Comparison of ENCODE assay signal across 12 mouse cellular contexts in genomic region chr4:135949911-135950310, GRCm38 (mm10). TPM values are rescaled to one million over a fixed set of nuclear protein-coding genes. Genes with fewer than 3 reads are reported as not detected.
DNase-seq lines count a peak whose midpoint lies in the region; ATAC-seq and TF ChIP-seq lines count a peak whose summit lies in the region.
"Had no signal": no experiment of that assay in that cellular context is flagged by ENCODE, and none has a peak within 500 bp of the region (broad histone marks: within the 10 kb centered on the region; RNA-seq: fewer than 3 reads in every experiment).

No protein-coding gene starts in this region.

- no peak for DNase-seq in heart, adult 8-10 months (ENCODE audit: low spot score)
- DNase-seq in liver, postnatal 0 days: peak; percentile 48
- DNase-seq in brain, embryonic 14.5 days (ENCODE audit: low read depth): peak; percentile 13
- DNase-seq in kidney, postnatal 10 days: peak; percentile 60
- DNase-seq in layer of hippocampus, postnatal 36 days: no peak
- DNase-seq: embryo, embryonic 11 days; forebrain, postnatal 0 days had no signal

- H3K4me3 ChIP-seq in heart, embryonic 11.5 days (ENCODE audit: low read depth, low read length): no peak overlapping the region
- H3K4me3 ChIP-seq in liver, postnatal 0 days (ENCODE audit: low read depth, low read length): no peak overlapping the region
- H3K4me3 ChIP-seq in liver, embryonic 12.5 days: no peak overlapping the region
- H3K4me3 ChIP-seq: neural tube, embryonic 12.5 days had no signal

- 0 out of 2 replicates have a peak, but pooled peaks have one; percentile 33 for ATAC-seq in heart, embryonic 11.5 days (replicated peaks; ENCODE audit: insufficient number of reproducible peaks, low FRiP score, low TSS enrichment)
- peak; percentile 58 for ATAC-seq in liver, postnatal 0 days
- ATAC-seq in liver, embryonic 12.5 days: no peak
- no peak for ATAC-seq in erythroblast, adult 5-6 weeks (replicated peaks; ENCODE audit: low FRiP score, poor library complexity, severe bottlenecking)
- ATAC-seq: activated CD4-positive, CD25-positive, alpha-beta regulatory T cell, adult 4 months; forebrain, postnatal 0 days had no signal

- 0 out of 2 replicates have a peak overlapping the region, but pooled peaks have one; percentile 29 for H3K27ac ChIP-seq in heart, embryonic 11.5 days (ENCODE audit: low read depth, low read length)
- peak overlapping the region; percentile 77 for H3K27ac ChIP-seq in liver, postnatal 0 days (ENCODE audit: low read depth)
- no peak overlapping the region for H3K27ac ChIP-seq in liver, embryonic 12.5 days
- H3K27ac ChIP-seq: neural tube, embryonic 12.5 days had no signal

- H3K36me3 ChIP-seq in heart, embryonic 11.5 days (ENCODE audit: control insufficient read depth, insufficient read depth, low read length): peaks cover 18% of the 10 kb centered on the region
- peaks cover 21% of the 10 kb centered on the region for H3K36me3 ChIP-seq in liver, postnatal 0 days (replicated peaks; ENCODE audit: insufficient read depth, low read length)
- H3K36me3 ChIP-seq in liver, embryonic 12.5 days: peaks cover 37% of the 10 kb centered on the region

- H3K4me1 ChIP-seq in heart, embryonic 11.5 days (ENCODE audit: control insufficient read depth, insufficient read depth, low read length): peaks cover 9% of the 10 kb centered on the region
- peaks cover 23% of the 10 kb centered on the region for H3K4me1 ChIP-seq in liver, postnatal 0 days (ENCODE audit: insufficient read depth)
- peaks cover 43% of the 10 kb centered on the region for H3K4me1 ChIP-seq in liver, embryonic 12.5 days

- TF ChIP-seq POLR2A in brain, embryonic 14.5 days (IDR thresholded peaks at IDR 0.05; ENCODE audit: borderline replicate concordance, extremely low read depth, insufficient read depth, insufficient read length, poor library complexity, severe bottlenecking): no peak

- H3K27me3 ChIP-seq in heart, embryonic 11.5 days (ENCODE audit: control insufficient read depth, insufficient read depth, low read length): no peaks in the 10 kb centered on the region
- H3K27me3 ChIP-seq in liver, postnatal 0 days (ENCODE audit: insufficient read depth, low read length): no peaks in the 10 kb centered on the region
- no peaks in the 10 kb centered on the region for H3K27me3 ChIP-seq in liver, embryonic 12.5 days (replicated peaks)
- H3K27me3 ChIP-seq: neural tube, embryonic 12.5 days had no signal

- TF ChIP-seq EP300 in liver, postnatal 0 days (IDR thresholded peaks at IDR 0.05; ENCODE audit: low read depth): no peak

- H3K4me2 ChIP-seq in heart, embryonic 11.5 days: no peak overlapping the region
- peak overlapping the region; percentile 28; the same call in 1 of the 2 replicates for H3K4me2 ChIP-seq in liver, postnatal 0 days (ENCODE audit: low read depth, low read length)
- H3K4me2 ChIP-seq in liver, embryonic 12.5 days: no peak overlapping the region
- H3K4me2 ChIP-seq: neural tube, embryonic 12.5 days had no signal

- no peak for TF ChIP-seq CTCF in liver, postnatal 0 days (IDR thresholded peaks at IDR 0.05; ENCODE audit: low read depth)
- no peak for TF ChIP-seq CTCF in brain, embryonic 14.5 days (IDR thresholded peaks at IDR 0.05; ENCODE audit: borderline replicate concordance, extremely low read depth, insufficient read depth, insufficient read length)

- no peaks in the 10 kb centered on the region; the same call in 1 of the 2 replicates for H3K9me3 ChIP-seq in heart, embryonic 11.5 days (replicated peaks; ENCODE audit: control insufficient read depth, low read length)
- no peaks in the 10 kb centered on the region; the same call in 1 of the 2 replicates for H3K9me3 ChIP-seq in liver, postnatal 0 days (ENCODE audit: low read length)
- H3K9me3 ChIP-seq in liver, embryonic 12.5 days (replicated peaks): peaks cover 14% of the 10 kb centered on the region
- H3K9me3 ChIP-seq: neural tube, embryonic 12.5 days had no signal

- 48% methylated on average over 6 of the region's 6 CpGs for WGBS in heart, embryonic 11.5 days (ENCODE audit: insufficient replicate concordance)
- 56% methylated on average over 6 of the region's 6 CpGs for WGBS in liver, postnatal 0 days (ENCODE audit: insufficient replicate concordance)
- 65% methylated on average over 6 of the region's 6 CpGs for WGBS in liver, embryonic 12.5 days (ENCODE audit: insufficient replicate concordance)

- no peak overlapping the region for H3K9ac ChIP-seq in heart, embryonic 11.5 days (ENCODE audit: low read depth, low read length)
- peak overlapping the region; percentile 24; the same call in 1 of the 2 replicates for H3K9ac ChIP-seq in liver, postnatal 0 days (replicated peaks)
- no peak overlapping the region for H3K9ac ChIP-seq in liver, embryonic 12.5 days
- H3K9ac ChIP-seq: forebrain, postnatal 0 days; neural tube, embryonic 12.5 days had no signal

RNA-seq across cellular contexts. Expression of gene Hmgcl, which starts 3.7 kb away (rescaled TPM):
- 75.9 and 84.0 TPM in 2 replicates for polyA plus RNA-seq in heart, embryonic 11.5 days (2014; fragmentation: Nextera tagmentation; extraction: Ambion mirVana)
- 10 to 100 TPM; 83.3 to 91.3 (median 85.0) TPM for total RNA-seq in heart, adult 8-10 months (2022)
- polyA plus RNA-seq in liver, postnatal 0 days (2015; fragmentation: Nextera tagmentation; extraction: Ambion mirVana): 351 and 364 TPM in 2 replicates
- polyA plus RNA-seq in liver, embryonic 12.5 days (2016; fragmentation: Nextera tagmentation; extraction: Ambion mirVana): 67.4 and 71.1 TPM in 2 replicates
- 43.5 and 49.8 TPM in 2 replicates for polyA plus RNA-seq in brain, embryonic 14.5 days (2012; rRNA removed)
- 10 to 100 TPM; 35.5 to 36.4 TPM for total RNA-seq in layer of hippocampus, postnatal 36 days (2021)
- 17.3 and 45.4 TPM in 2 replicates for total RNA-seq in erythroblast, adult 5-6 weeks (2015; ENCODE audit: low replicate concordance)
- total RNA-seq in erythroblast, adult 5-6 weeks (2017; ENCODE audit: low replicate concordance): 15.6 and 15.8 TPM in 2 replicates

RNA-seq across cellular contexts. Expression of gene Gale, which starts 13.6 kb away (rescaled TPM):
- 30.2 and 31.8 TPM in 2 replicates for polyA plus RNA-seq in heart, embryonic 11.5 days (2014; fragmentation: Nextera tagmentation; extraction: Ambion mirVana)
- total RNA-seq in heart, adult 8-10 months (2022): 1 to 10 TPM; 1.2 to 3.2 (median 1.6) TPM
- polyA plus RNA-seq in liver, postnatal 0 days (2015; fragmentation: Nextera tagmentation; extraction: Ambion mirVana): 82.2 and 96.5 TPM in 2 replicates
- 36.0 and 41.2 TPM in 2 replicates for polyA plus RNA-seq in liver, embryonic 12.5 days (2016; fragmentation: Nextera tagmentation; extraction: Ambion mirVana)
- 36.3 and 52.0 TPM in 2 replicates for polyA plus RNA-seq in brain, embryonic 14.5 days (2012; rRNA removed)
- total RNA-seq in layer of hippocampus, postnatal 36 days (2021): 10 to 100 TPM; 17.7 to 20.7 TPM
- total RNA-seq in erythroblast, adult 5-6 weeks (2015; ENCODE audit: low replicate concordance): 2.3 and 7.9 TPM in 2 replicates
- 2.3 and 4.2 TPM in 2 replicates for total RNA-seq in erythroblast, adult 5-6 weeks (2017; ENCODE audit: low replicate concordance)

RNA-seq across cellular contexts. Expression of gene Lypla2, which starts 22.5 kb away (rescaled TPM):
- polyA plus RNA-seq in heart, embryonic 11.5 days (2014; fragmentation: Nextera tagmentation; extraction: Ambion mirVana): 68.6 and 71.5 TPM in 2 replicates
- 10 to 100 TPM; 32.5 to 38.4 (median 35.9) TPM for total RNA-seq in heart, adult 8-10 months (2022)
- polyA plus RNA-seq in liver, postnatal 0 days (2015; fragmentation: Nextera tagmentation; extraction: Ambion mirVana): 54.2 and 55.5 TPM in 2 replicates
- 59.5 and 61.7 TPM in 2 replicates for polyA plus RNA-seq in liver, embryonic 12.5 days (2016; fragmentation: Nextera tagmentation; extraction: Ambion mirVana)
- polyA plus RNA-seq in brain, embryonic 14.5 days (2012; rRNA removed): 167 and 198 TPM in 2 replicates
- total RNA-seq in layer of hippocampus, postnatal 36 days (2021): 100 to 1,000 TPM in 1 of 2 experiments, 10 to 100 TPM in 1; 93.4 to 106 TPM
- 14.6 and 25.2 TPM in 2 replicates for total RNA-seq in erythroblast, adult 5-6 weeks (2015; ENCODE audit: low replicate concordance)
- total RNA-seq in erythroblast, adult 5-6 weeks (2017; ENCODE audit: low replicate concordance): 4.5 and 6.1 TPM in 2 replicates

RNA-seq across cellular contexts. Expression of gene Fuca1, which starts 29.4 kb away (rescaled TPM):
- 42.4 and 46.5 TPM in 2 replicates for polyA plus RNA-seq in heart, embryonic 11.5 days (2014; fragmentation: Nextera tagmentation; extraction: Ambion mirVana)
- total RNA-seq in heart, adult 8-10 months (2022): 10 to 100 TPM; 29.8 to 40.8 (median 34.6) TPM
- polyA plus RNA-seq in liver, postnatal 0 days (2015; fragmentation: Nextera tagmentation; extraction: Ambion mirVana): 45.2 and 50.7 TPM in 2 replicates
- 22.2 and 23.8 TPM in 2 replicates for polyA plus RNA-seq in liver, embryonic 12.5 days (2016; fragmentation: Nextera tagmentation; extraction: Ambion mirVana)
- polyA plus RNA-seq in brain, embryonic 14.5 days (2012; rRNA removed): 41.7 and 43.1 TPM in 2 replicates
- total RNA-seq in layer of hippocampus, postnatal 36 days (2021): 10 to 100 TPM; 33.4 to 43.1 TPM
- total RNA-seq in erythroblast, adult 5-6 weeks (2015; ENCODE audit: low replicate concordance): 9.2 and 15.2 TPM in 2 replicates
- total RNA-seq in erythroblast, adult 5-6 weeks (2017; ENCODE audit: low replicate concordance): 29.4 and 31.6 TPM in 2 replicates

RNA-seq across cellular contexts. Expression of gene Pithd1, which starts 37.2 kb away (rescaled TPM):
- 46.0 and 51.9 TPM in 2 replicates for polyA plus RNA-seq in heart, embryonic 11.5 days (2014; fragmentation: Nextera tagmentation; extraction: Ambion mirVana)
- total RNA-seq in heart, adult 8-10 months (2022): 10 to 100 TPM; 20.8 to 23.4 (median 21.6) TPM
- 42.9 and 45.2 TPM in 2 replicates for polyA plus RNA-seq in liver, postnatal 0 days (2015; fragmentation: Nextera tagmentation; extraction: Ambion mirVana)
- 115 and 121 TPM in 2 replicates for polyA plus RNA-seq in liver, embryonic 12.5 days (2016; fragmentation: Nextera tagmentation; extraction: Ambion mirVana)
- 50.8 and 57.8 TPM in 2 replicates for polyA plus RNA-seq in brain, embryonic 14.5 days (2012; rRNA removed)
- total RNA-seq in layer of hippocampus, postnatal 36 days (2021): 10 to 100 TPM; 87.4 to 89.4 TPM
- total RNA-seq in erythroblast, adult 5-6 weeks (2015; ENCODE audit: low replicate concordance): 24.4 and 34.5 TPM in 2 replicates
- total RNA-seq in erythroblast, adult 5-6 weeks (2017; ENCODE audit: low replicate concordance): 72.0 and 131 TPM in 2 replicates

Comparison
In these comparisons a context has a peak if more than half of its experiments do, and no peak if none do; other contexts are left out.
1. ATAC-seq: peak in heart, embryonic 11.5 days (single experiment) and liver, postnatal 0 days (single experiment); none in liver, embryonic 12.5 days (single experiment) and erythroblast, adult 5-6 weeks (single experiment).
2. DNase-seq: peak in liver, postnatal 0 days (single experiment), brain, embryonic 14.5 days (single experiment) and kidney, postnatal 10 days (single experiment); none in heart, adult 8-10 months (single experiment) and layer of hippocampus, postnatal 36 days (0 of 2).